Mouse (Mus musculus): Measurements from ENCODE around the gene Chad. TPM values are rescaled to one million over a fixed set of nuclear protein-coding genes. Genes with fewer than 3 reads are reported as not detected.

Chad gene
- under 1 TPM; 0.74 TPM for total RNA-seq (2021)

- intact Hi-C loops (cut with DNase I) = no loop called here
- DNase-seq = peak; percentile 51 to 69
Measured at GRCm38 (mm10) chr11:94564437-94565150, at the start of gene Chad. Gene Chad (plus strand): TSS chr11:94565047.

- intact Hi-C loops (cut with DNase I) = no loop called here
Measured at GRCm38 (mm10) chr11:94521219-94521843, 43.5 kb upstream of the Chad start, which contains the start of gene Mycbpap. Gene Mycbpap (minus strand): TSS chr11:94521742.

GRCm38 (mm10) chr11:94526171-94526879 lies 38.5 kb upstream of the Chad start:
- peak; percentile 38 to 58 for DNase-seq
- intact Hi-C loops (cut with DNase I) = no loop called here

More at GRCm38 (mm10) chr11:94521219-94521843, 43.5 kb upstream of the Chad start, which contains the start of gene Mycbpap:
- peak; percentile 69 to 76 for DNase-seq

DNA sequence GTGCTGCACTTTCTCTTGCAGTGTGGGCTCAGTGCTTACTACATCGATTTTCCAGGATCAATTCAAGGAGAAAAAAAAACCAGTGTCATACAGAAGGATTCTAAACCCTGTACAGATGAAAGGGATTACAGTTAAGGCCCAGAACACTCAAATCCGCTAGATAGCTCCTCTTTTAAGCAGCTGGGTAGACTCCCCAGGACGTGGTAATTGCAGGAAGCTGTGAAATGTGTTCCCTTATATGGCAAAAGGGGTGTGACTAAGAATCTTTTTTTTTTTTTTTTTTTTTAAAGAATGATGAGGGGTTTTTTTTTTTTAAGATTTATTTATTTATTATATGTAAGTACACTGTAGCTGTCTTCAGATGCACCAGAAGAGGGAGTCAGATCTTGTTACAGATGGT lies 36.0 kb upstream of the Chad start:
- no peak for DNase-seq
- intact Hi-C loops (cut with DNase I) = no loop called here

GRCm38 (mm10) chr11:94533171-94533570 lies 31.7 kb upstream of the Chad start:
- intact Hi-C loops (cut with DNase I) = no loop called here
- no peak for DNase-seq

DNA sequence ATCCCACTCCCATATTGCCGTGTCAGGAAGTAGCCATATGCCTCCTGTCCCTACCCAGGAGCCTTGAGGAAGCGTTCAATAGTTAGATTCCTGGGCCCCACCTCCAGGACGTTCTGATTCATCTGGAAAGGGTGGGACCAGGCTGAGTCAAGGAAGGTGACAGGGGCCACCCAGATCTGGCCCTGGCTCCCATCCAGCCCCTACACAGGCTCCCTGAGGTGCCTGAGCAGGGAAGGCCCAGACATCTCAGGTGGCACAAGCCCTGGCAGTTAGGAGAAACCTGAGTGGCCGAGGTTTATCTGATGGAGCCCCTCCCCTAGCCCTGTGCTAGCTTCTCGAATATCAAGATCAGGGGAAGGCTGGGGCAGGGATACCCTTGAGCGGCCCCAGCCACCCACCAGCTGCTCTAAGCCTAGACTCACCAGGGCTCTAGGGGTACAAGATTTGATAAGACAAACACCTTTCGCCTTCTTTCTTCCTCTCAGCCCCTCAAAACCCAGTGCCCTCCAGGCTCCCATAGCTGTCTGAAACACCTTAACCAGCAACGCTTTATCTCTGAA lies 26.0 kb upstream of the Chad start:
- intact Hi-C loops (cut with DNase I) = no loop called here
- no peak for DNase-seq

DNA sequence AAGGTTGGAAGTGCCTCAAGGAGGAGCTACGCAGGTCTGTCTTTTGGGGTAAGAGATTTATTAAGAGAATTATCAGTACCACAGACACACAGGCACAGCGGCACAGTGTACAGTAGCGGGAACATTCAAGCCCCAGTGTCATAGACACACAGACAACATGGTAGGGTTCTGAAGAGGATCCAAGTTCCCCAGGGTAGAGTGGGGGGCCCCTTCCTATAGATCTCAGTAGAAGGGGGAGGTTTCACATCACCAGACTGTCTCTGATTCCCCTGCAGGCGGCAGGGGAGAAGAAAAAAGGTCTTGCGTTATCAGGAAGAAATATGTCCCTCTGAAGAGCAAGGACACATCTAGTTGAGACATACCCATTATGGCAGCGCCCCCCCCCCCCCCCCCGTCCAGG lies 25.1 kb upstream of the Chad start:
- no peak for DNase-seq
- intact Hi-C loops (cut with DNase I) = loop anchor here (5.0 kb wide), 2 partner anchors 127 to 202 kb away; no protein-coding TSS in a partner anchor

DNA sequence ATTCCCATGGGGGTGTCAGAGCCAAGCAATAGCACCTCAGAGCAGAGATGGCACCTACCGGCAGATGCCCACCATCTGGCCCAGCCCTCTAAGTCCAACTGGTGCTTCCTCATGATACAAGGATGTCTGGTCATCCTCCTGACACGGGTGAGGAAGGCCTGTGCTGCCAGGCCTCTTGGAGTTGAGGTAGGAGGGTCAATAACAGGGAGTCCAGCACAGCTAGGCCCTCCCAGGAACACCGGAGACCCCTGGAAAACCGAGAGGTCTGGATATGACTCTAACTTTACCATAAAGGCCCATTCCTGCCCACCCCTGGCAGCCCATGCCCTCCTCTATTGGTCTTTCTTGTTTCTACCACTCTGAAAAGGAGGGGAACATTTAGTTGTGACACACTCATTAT lies 22.4 kb upstream of the Chad start:
- DNase-seq = no peak
- intact Hi-C loops (cut with DNase I) = loop anchor here (5.0 kb wide), 2 partner anchors 130 to 205 kb away; no protein-coding TSS in a partner anchor

DNA sequence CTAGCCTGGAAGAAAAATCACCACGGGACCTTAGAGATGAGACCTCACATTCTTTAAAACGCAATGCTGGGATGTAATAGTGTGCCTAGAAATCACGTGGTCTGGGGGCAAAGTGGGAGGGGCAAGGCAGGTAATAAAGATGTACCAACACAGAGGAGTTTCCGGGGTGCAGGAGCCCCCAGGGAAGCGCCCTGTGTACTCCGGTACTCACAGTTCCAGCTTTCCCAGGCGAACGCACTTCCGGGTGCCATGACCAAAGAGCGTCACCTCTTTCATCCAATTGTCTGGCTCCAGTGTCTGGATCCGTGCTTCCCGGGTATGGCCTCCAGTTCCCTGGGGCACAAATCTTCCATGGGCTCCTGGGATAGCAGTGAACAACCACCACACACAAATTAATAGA lies 21.5 kb upstream of the Chad start:
- intact Hi-C loops (cut with DNase I) = loop anchor here (5.0 kb wide), 2 partner anchors 131 to 206 kb away; no protein-coding TSS in a partner anchor
- no peak for DNase-seq

DNA sequence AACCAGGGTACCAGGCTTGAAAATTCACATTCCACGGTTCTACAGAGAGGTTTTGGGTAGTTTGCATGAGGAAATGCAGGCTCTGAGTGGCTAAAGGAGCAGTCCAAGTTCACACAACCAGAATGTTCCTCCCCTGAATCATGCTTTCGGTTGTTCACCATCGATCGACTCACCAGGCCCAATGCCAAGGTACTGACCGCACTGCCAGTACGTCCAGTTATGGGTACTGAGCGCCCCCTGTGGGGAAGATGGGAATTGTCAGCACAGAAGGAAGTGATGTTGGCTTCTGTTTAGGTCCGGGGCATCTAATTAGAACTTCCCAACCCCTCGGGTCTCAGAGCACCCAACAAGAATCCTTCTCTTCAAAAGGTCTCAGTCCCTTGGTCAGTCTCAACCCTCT lies 20.9 kb upstream of the Chad start:
- intact Hi-C loops (cut with DNase I) = loop anchor here (5.0 kb wide), 2 partner anchors 132 to 207 kb away; no protein-coding TSS in a partner anchor

DNA sequence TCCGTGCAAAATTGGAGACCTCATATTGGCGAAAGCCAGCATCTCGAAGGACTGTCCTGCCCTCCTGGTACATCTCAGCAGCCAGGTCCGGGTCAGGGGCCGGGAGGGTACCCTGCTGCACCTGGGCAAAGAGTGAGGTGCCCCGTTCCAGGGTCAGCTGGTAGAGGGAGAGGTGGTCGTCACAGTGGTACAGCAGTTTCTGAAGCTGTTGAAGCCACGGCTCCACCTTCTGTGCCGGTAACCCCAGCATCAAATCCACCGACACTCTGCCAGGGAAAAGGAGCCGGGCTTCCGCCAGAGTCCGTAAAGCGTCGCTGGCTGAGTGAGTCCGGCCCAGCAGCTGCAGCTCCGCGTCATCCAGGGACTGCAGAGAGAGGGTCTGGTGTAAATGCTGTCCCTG lies 20.4 kb upstream of the Chad start:
- intact Hi-C loops (cut with DNase I) = loop anchor here (5.0 kb wide), 2 partner anchors 132 to 207 kb away; no protein-coding TSS in a partner anchor
- DNase-seq = peak; percentile 32 to 37

More for the DNA sequence above, 20.9 kb upstream of the Chad start:
- peak; percentile 94 to 97 for DNase-seq

GRCm38 (mm10) chr11:94546381-94546780 lies 18.5 kb upstream of the Chad start:
- intact Hi-C loops (cut with DNase I) = loop anchor here (2.0 to 5.0 kb wide), 2 partner anchors 48 to 124 kb away; partner anchors contain the start of gene Epn3
- no peak for DNase-seq

DNA sequence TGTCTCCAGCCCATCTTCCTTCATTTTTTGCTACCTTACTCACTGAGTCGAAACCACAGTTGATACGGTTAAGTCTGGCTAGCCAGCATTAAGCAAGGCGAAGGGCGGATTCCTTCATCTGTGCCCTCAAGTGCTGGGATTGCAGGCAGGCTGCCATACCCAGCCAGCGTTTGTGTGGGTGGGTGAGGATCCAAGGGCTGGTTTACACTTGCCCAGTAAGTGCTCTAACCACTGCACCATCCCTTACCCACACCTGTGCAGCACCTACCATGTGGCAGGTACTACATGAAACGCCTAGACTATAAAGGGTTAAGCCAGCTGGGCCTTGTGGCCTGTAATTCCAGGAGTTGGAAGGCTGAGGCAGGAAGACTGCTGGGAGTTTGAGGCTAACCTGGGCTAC lies 17.6 kb upstream of the Chad start:
- intact Hi-C loops (cut with DNase I) = loop anchor here (2.0 to 5.0 kb wide), 2 partner anchors 48 to 125 kb away; partner anchors contain the start of gene Epn3
- no peak for DNase-seq

DNA sequence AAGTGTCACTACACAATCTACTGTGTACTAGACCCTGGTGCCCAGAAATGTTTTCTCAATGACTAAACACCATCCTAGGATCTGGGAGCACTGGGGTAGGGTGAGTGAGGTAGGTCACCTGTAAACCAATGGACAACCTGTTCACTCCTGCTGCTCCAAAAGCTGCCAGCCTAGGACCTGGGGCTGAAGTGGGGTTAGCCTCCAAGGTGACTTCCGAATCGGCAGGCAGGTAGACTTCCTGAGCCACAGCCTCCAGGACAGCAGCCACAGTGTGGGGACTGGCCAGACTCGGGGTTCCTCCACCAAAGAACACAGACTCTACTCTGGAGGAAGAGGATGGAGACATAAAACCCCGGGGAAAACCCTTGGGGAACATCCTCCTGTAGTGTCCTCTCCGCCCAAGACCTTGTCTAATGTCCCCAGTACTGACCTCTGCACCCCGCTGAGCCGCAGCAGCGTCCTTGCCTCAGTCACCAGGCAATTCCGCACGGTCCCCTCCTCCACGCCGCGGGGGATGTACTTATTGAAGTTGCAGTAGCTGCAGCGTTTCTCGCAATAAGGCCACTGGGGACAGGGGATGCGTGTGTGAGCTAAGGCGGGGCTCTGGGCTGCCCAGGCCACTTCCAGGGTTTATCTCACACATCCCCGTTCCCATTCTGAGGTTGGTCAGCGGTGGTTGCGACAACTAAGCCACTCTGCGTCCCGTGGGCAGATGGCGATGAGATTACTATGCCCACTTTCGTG lies 16.6 kb upstream of the Chad start:
- intact Hi-C loops (cut with DNase I) = loop anchor here (5.0 kb wide), 1 partner anchor 126 kb away; no protein-coding TSS in a partner anchor
- peak; percentile 54 to 63 for DNase-seq

- intact Hi-C loops (cut with DNase I) = loop anchor here (5.0 kb wide), 1 partner anchor 127 kb away; no protein-coding TSS in a partner anchor
- peak; percentile 96 to 98 for DNase-seq
Measured at GRCm38 (mm10) chr11:94548888-94549690, 15.8 kb upstream of the Chad start, which contains the start of gene Rsad1. Gene Rsad1 (minus strand): TSS chr11:94549255.

DNA sequence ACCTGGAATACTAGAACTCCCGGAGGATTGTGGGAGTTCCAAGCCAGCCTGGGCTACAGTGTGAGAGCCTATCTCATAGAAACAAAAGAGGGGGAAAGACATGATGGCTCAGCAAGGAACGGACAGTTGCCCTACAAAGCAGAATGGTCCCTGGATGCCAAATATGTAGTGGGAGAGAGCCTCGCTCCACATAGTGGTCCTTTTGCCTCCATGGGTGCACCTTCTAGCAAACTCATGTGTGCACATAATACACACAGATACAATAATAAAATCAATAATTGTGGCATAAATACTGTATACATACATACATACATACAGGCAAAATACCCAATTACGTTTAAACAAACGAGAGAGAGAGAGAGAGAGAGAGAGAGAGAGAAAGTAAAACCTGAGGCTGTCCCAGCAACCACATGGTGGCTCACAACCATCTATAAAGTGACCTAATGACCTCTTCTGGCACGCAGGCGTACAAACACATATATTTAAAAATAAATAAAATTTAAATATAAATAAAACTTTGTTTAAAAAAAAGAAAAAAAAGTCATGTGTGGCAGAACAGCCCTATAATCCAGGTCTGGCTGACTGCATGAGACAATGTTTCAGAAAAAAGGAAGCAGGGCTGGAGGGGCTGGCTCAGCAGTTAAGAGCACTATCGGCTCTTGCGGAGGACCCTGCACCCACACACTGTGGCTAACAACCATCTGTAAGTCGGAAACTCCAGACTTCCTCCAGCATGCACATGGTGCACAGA lies 15.0 kb upstream of the Chad start:
- intact Hi-C loops (cut with DNase I) = loop anchor here (5.0 kb wide), 2 partner anchors 47 to 128 kb away; no protein-coding TSS in a partner anchor
- DNase-seq = no peak

GRCm38 (mm10) chr11:94550442-94550744 lies 14.5 kb upstream of the Chad start:
- intact Hi-C loops (cut with DNase I) = loop anchor here (5.0 kb wide), 1 partner anchor 47 kb away; no protein-coding TSS in a partner anchor
- DNase-seq = no peak

GRCm38 (mm10) chr11:94558226-94558625 lies 6.6 kb upstream of the Chad start:
- intact Hi-C loops (cut with DNase I) = no loop called here

More at GRCm38 (mm10) chr11:94558226-94558625, 6.6 kb upstream of the Chad start:
- DNase-seq = no peak
